Mouse (Mus musculus): ENCODE measurements around the gene Rps15.
A peak's percentile ranks its signal among the peaks of the same experiment; 100 is the strongest.

The Rps15 gene

DNA sequence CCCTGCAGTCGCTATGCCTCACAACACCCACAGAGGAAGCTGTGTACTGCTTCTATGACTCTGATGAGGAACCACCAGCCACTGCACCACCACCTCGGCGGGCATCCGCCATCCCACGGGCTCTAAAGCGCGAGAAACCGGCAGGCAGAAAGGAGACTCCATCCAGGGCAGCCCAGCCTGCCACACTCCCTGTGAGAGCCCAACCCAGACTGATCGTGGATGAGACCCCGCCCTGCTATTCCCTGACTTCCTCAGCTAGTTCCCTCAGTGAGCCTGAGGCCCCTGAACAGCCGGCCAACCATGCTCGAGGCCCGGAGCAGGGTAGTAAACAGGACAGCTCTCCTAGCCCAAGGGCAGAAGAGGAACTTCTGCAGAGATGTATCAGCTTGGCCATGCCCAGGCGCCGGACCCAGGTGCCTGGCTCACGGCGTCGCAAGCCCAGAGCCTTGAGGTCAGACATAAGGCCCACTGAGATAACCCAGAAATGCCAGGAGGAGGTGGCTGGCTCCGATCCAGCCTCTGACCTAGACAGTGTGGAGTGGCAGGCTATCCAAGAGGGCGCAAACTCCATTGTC lies 21.5 kb downstream of the Rps15 start:
- no peak for DNase-seq (ENCODE audit: extremely low read depth, low read depth, low spot score)

DNA sequence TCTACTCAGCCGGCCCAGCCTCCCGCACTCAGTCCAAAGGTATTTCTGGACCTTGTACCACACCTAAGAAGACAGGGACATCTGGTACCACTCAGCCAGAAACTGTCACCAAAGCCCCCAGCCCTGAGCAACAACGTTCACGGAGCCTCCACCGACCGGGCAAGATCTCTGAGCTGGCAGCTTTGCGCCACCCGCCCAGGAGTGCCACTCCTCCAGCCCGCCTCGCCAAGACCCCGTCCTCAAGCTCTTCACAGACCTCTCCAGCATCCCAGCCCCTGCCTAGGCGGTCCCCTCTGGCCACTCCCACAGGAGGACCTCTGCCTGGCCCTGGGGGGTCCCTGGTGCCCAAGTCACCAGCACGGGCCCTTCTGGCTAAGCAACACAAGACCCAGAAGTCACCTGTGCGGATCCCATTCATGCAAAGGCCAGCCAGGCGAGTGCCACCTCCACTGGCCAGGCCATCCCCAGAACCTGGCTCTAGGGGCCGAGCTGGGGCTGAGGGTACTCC lies 22.3 kb downstream of the Rps15 start:
- no peak for DNase-seq (ENCODE audit: extremely low read depth, low read depth, low spot score)

DNA sequence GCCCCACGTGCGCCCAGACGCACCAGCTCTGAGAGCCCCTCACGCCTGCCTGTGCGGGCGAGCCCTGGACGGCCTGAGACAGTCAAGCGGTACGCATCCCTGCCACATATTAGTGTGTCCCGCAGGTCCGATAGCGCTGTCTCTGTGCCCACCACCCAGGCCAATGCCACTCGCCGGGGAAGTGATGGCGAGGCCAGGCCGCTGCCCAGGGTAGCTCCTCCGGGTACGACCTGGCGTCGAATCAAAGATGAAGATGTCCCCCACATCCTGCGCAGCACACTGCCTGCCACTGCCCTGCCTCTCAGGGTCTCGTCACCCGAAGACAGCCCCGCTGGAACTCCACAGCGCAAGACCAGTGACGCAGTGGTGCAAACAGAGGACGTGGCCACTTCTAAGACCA lies 23.1 kb downstream of the Rps15 start:
- DNase-seq (ENCODE audit: extremely low read depth, low read depth, low spot score) = no peak

DNA sequence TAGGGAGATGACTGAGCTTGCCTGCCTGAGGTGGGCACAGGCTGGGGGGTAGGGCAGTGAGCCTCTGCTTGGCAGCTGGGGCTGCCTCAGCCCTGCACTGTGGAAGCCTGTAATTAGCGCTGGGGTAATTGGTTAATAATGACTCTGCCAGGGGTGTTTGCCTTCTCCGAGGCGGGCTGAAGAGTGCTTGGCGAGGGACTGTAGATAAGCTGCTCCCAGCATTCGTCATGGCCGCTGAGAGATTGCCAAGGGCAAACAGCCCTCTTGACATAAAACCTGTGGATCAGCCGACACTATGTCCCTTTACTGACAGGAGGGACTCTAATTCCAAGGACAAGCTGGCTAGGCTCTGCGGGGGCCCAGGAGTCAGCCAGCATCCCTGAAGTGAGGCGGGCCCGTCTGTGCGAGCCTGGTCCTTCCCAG lies 24.1 kb downstream of the Rps15 start:
- no peak for DNase-seq (ENCODE audit: extremely low read depth, low read depth, low spot score)

DNA sequence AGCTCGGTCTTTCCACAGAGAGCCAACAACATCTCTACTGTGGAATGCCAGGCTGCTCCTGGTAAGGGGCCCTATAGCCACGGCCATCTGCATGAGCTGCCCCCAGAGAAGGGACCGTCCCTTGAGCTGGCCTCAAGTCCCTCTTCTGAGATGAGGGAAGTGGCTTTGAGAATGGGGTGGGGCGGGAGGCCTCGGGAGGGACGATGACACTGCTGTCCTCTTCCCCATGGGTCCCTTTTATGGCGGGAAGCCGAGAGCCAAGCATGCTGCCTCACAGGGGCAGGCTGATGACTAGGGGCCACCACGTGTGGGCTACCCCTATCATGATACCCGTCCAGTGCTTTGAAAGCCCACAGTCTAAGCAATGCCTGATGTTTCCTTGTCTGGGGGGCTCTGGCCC lies 24.8 kb downstream of the Rps15 start:
- no peak for DNase-seq (ENCODE audit: extremely low read depth, low read depth, low spot score)

DNA sequence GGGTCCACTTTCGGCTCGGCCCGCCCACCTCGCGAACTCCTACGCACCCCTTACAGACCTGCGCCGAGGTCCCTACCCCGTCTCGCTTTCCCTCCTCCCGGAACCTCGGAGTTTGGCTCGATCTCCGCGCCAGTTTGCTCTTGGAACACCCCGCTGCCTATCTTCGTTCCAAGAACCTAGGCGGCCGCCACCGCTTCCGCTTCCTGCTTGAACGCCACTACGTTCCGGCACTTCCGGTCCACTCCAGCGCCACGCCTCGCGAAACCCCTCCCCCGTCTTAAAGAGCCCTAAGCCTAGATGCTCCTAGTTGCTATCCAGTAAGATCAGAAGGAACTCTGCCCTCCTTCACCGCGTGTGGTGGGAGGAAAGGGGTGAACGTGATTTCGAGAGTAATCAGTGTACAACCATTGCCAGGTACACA lies 28.1 kb downstream of the Rps15 start, which contains the start of gene 2310011J03Rik:
TSS of gene 2310011J03Rik (minus strand) at position 198 of the 421 bp plus-strand sequence.
- no peak for DNase-seq (ENCODE audit: extremely low read depth, low read depth, low spot score)

DNA sequence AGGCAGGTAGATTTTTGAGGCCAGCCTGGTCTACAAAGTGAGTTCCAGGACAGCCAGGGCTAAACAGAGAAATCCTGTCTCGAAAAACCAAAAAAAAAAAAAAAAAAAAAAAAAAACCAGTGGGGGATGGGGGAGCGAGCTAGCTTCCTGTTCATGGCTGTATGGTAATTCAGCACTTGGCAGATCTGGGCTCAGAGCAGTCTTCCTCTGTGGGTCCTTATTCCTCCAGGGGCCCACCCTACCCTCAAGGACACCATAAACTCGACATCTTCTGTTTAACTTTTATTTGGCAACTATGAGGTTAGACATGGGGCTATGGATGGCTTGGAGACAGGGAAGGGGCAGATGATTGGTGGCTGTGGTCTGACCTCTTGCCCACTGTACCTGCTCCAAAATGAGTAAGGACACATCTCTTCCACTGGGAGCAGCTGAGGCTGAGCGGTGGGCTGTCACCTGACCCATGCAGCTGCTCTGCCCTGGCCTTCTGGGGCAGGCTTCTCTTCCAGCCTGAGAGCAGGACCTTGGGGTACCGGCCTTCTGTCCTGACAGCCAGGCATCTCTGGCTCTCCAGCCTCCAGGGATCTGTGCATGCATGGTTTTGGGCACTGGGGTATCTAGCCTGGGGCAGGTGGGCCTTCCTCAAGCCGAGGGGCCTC lies 28.9 kb downstream of the Rps15 start:
- no peak for DNase-seq (ENCODE audit: extremely low read depth, low read depth, low spot score)

DNA sequence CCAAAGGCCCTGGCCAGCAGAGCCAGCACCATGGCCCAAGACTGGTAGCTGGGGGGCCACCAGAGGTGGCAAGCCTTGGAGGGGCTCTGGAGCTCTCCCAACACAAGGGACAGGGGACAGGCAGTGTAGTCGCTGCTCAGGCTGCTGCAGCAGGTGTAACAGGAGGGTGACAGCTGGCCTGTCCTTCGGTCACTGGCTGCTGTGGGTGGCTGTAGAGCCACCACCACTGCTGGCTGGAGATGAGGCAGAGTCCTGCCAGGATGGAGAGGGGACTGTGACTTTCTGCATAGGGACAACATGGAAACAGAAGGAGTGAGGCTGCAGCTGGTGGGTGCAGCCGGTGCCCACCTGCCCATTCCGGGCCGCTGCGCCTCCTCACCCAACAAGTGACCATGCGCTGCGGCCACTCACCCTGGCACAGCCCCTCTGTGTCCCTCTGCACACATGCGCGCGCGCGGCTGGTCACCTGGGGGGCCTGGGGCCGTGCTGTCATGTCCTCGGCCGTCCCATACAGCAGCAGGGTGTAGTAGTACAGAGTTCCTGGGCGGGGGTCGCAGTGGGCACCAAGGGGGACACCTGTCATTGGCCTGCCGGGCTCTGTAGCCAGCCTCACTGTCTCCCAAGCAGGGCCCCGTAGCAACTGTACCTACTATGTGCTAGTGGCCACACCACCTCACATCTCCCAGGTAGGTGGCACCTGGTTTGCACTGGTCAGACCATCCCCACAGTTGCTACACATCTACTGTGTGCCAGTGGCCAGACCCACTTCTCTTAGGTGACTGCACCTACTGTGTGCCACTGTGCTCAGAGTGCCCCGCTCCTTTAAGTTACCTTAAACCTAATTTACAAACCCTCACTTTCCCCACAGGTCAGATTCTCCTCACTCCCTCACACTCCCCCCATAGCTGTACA lies 29.7 kb downstream of the Rps15 start:
- DNase-seq (ENCODE audit: extremely low read depth, low read depth, low spot score) = no peak

DNA sequence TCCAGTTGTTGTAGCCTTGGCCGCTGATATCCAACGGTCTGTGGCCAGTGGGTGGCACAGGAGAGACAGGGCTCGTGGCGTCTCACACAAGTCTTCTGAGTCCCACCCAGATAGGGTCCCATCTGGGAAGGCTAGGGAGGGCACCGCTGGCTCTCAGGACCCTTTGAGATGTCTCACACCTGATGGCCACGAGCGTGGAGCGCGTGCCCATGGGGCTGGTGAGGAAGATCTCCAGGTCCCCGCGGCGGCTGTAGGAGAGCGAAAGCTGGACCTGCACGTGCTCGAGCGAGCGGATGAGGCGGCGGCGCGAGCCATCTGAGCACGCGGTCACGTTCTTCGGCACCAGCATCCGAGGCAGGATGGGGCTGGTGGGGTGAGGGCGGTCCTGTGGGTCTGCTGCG lies 30.6 kb downstream of the Rps15 start:
- no peak for DNase-seq (ENCODE audit: extremely low read depth, low read depth, low spot score)

DNA sequence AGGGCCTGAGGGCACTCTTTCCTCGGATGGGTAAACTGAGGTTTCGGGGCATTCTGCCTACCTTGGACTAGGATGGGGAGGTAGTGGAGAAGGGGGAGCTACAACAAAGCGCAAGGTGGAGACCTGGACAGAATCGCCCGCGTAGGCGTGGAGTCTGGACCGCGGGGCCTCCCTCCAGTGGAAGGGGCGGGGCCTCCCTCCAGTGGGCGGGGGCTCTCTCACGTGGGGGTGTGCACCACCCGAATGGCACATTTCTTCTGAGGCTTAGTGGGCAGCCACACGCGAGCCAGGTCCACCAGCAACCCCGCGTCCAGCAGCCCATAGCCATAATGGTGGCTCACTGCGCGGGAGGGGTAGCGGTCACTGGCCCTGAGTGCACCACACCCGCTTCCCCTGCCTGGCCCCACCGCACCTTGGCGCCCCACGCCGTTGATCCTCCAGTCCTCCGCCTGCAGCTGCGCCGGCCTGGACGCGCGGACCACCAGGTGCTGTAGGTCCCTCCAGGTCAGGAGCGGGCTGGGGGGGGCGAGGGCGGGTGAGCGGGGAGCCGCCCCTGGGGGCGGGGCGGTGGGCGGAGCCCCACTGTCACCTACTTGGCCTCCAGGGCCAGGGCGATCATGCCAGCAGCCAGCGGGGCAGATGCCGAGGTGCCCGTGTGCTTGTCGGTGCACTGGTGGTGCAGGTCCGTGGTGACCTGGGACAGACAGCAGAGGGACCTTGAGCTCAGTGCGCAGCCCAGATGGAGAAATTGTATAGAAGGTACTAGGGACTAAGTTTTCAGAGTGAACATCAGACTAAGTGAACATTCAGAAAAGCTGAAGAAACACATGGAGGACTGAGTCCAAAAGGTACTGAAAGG lies 31.2 kb downstream of the Rps15 start:
- DNase-seq (ENCODE audit: extremely low read depth, low read depth, low spot score) = no peak

DNA sequence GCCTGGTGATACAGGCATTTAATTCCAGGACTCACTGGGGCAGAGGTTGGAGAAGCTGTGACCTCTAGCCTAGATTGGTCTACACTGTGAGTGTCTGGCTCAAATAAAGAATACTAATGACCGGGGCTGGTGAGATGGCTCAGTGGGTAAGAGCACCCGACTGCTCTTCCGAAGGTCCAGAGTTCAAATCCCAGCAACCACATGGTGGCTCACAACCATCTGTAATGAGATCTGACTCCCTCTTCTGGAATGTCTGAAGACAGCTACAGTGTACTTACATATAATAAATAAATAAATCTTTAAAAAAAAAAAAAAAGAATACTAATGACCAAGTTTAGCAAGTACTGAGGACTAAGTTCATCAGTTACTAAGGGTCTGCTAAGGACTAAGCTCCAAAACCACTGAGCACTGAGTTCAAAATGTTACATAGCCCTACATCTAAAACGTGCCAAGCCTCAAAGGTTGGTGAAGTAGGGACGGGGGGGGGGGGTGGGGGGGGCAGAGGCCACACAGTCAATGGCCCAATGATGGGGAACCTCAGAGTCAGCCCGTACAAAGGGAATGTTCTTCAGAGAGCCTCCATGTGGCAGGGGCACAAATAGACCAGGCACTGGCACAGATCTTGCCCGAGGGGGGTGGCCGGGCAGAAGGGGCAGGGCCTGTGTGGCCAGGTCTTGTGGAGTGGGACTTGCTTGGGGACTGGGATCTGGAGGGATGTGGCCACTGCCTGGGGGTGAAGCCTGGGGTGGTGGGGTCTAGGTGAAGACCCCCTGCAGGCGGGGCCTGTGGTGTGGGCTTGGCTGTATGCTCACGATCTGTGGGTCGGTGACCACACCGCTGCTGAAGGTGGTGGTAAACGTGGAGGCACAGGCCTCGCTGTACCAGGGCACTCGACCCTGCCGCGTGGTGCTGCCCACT lies 32.1 kb downstream of the Rps15 start:
- DNase-seq (ENCODE audit: extremely low read depth, low read depth, low spot score) = no peak

DNA sequence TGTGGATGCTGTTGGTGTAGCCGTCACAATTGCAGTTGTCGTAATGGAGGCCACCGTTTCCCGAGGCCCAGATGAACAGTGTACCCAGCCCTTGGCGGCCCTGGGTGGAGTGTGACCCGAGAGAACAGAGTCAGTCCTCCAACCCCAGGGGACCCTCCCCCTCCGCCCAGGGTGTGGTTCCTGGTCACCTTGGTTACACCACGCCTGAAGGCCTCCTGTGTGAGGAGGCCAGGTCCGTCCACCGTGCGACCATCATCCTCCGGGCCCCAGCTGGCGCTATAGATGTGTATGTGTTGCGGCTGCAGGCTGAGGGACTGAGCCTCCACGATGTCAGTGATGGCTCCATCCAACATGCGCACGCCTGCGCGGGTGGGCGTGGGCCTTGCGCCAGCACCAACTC lies 32.8 kb downstream of the Rps15 start:
- no peak for DNase-seq (ENCODE audit: extremely low read depth, low read depth, low spot score)

DNA sequence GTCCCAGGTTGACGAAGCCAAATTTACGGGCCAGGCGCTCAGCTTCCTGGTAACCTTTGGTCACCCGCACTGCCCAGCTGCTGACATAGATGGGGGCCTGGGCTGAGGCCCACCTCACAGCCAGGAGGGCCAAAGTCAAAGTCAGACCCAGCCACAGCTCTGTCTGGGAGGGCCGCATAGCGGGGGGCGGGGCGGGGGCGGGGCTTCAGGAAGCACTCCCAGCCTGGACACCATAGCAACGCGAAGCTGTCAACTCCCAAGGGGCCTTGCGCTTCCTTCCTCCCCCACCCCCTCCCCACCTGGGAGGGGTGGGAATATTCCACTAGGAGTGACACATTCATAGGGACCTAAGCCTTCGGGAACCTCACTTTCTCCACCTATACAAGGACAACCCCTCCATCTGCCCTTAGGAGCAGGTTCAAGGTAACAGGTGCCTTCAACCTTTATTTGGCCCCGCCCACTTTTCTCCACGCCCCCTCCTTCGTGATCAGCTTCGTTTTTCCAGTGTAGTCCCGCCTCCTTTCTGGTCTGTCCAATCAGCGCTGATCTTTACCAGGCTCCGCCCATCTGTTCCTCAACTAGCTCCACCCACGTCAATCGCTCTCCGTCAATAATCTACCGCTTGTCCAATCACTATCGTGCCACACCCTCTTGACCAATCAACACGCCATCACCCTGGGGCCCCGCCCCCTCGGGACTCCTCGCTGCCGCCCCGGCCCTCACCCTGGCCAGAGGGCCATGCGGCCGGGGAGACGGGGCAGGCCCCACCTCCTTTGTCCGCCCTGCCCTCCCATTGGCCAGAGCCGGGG lies 37.2 kb downstream of the Rps15 start, which contains the start of the genes Pcsk4 and Reep6:
TSS of gene Pcsk4 (minus strand) at position 226 of the 809 bp plus-strand sequence.
TSS of gene Reep6 (plus strand) at position 681 of the 809 bp plus-strand sequence.
- DNase-seq (ENCODE audit: extremely low read depth, low read depth, low spot score) = peak; percentile 96

DNA sequence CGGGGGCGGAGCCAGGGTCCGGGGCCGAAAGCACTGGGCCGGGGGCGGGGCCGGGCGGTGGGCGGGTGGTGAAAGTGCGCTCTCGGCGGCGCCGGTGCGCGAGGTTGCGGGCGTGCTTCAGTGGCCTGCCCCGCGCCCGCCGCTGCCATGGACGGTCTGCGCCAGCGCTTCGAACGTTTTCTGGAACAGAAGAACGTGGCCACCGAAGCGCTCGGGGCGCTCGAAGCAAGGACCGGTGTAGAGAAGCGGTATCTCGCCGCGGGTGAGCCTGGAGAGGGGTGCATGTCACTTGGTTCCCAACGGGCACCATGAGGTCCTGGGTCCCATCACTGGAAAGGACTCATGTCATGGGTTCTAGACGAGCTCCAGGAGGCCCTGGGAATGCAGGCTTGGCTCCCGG lies 37.8 kb downstream of the Rps15 start:
- DNase-seq (ENCODE audit: extremely low read depth, low read depth, low spot score) = no peak

DNA sequence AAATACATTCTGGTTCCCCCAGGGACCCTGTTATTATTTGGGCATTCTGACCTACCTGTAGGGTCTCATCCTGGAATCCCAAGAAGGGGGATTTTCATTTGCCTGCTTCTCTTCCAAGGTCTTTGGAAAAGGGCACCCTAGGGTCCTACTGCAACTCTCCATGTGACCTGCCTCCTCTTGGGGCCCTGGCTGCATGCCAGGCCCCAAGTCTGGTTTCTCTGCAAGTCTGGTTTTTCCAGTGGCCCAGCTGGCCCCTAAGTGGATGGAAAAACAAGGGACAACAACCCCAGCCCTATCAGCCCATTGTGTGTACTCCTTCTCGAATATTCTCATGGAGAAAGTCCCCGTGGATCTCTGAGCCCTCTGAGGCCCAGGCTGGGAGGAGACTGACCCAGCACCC lies 38.6 kb downstream of the Rps15 start:
- no peak for DNase-seq (ENCODE audit: extremely low read depth, low read depth, low spot score)

DNA sequence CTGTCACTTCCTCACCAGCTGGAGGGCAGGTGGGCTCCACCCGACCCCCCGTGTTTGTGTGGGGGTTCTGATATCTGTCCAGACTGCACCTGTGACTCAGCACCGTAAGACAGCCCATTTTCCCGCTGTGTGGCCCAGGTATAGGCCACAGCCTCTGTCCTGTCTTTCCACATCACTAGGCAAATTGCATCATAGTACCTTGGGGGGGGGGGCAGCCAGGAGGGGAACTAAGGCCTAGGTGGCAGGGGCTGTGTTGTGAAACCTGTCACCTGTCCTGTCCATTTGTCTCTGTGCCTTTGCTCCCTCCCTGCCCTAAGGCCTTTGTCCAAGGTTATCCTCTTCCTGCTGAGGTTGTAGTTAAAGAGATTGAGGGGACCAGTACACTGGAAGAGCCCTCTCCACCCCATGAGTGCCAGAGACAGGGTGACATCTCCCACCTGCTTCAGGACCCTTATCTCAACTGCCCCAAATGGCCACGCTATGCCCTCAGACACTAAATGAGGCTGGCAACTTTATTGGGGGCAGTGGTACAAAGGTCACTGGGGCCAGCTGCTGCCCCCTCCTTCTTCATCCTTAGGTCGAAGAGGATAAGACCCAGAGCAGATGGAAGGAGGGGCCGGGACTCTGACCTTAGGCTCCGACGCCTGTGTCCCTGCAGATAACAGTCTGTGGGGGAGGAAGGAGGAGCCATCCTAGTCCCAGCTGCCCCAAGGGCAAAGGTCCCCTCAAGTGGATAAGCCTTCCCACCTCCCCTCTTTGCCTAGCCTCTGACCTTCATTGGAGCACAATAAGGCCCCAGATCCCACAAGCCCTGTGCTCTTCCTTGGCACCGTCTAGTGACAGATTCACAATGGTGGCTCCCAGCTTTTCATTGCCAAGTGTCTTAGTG lies 39.6 kb downstream of the Rps15 start:
- DNase-seq (ENCODE audit: extremely low read depth, low read depth, low spot score) = no peak

DNA sequence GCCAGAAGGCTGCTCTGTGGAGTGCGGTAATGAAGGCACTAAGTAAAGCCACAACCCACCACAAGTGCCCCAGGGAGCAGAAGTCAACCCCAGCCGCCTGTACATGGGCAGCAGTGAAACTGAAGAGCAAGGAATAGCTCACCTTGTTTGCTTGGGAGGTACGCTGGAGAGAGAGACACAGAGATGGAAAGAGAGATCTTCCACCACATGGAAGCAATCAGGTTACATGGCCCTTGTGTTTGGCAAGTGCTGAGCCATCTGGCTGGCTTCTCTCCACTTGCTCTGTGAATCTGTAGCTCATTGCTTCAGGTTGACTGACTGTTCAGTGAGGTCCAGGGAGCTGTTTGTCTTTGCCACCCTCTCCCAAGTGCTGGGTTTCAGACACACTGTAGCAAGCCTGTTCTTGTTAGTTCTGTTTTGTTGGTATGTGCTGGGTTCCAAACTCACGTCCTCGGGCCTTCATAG lies 40.3 kb downstream of the Rps15 start:
- DNase-seq (ENCODE audit: extremely low read depth, low read depth, low spot score) = no peak

DNA sequence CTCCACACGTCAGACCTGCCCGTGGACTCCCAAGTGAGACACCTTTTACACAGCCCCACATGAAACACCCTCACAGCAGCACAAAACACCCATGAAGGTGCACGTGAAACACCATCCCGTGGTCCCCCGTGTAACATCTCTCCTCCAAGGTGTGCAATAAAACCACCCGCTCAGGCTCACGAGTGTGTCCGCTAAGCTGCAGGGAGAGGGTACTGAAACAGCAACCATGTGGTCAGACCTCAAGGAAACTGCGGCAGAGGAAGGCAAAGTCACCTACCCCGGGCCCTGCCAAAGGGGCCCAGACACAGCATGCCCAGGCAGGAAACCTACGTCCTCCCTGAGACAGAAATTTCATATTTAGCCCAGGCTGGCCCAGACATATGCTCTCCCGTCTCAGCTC lies 44.0 kb downstream of the Rps15 start:
- no peak for DNase-seq (ENCODE audit: extremely low read depth, low read depth, low spot score)

All from fat pad, adult 2 months (tissue).